Mouse (Mus musculus) liver, embryonic 14.5 days (tissue): ENCODE measurements around the gene Gnat3.

ENCODE experiments used
- CTCF ChIP-seq: IDR thresholded peaks from 2 replicates; pipeline ENCODE4 v1.5.1; 2016; ENCODE audit warnings: antibody characterized with exemption, low read depth, control low read depth
- EP300 ChIP-seq: IDR thresholded peaks from 2 replicates; pipeline ENCODE4 v1.6.1; 2016; ENCODE audit warnings: antibody characterized with exemption, low read depth

DNA sequence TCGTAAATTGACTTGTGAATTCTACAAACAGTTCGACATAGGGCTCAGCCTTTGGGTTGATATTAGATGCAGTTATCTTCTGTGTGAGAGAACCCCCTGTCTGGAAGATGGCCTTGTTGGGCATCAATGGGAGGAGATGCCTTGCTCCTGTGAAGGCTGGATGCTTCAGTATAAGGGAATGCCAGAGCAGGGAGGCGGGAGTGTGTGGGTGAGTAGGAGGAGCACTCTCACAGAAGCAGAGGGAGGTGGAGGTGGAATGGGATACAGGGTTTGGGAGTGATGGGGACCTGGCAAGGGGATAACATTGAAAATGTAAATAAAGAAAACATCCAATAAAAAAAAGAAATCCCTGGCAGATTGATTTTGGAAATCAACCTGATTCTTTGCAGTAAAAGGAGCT lies 38.7 kb upstream of the Gnat3 start:
- no peak for TF ChIP-seq CTCF
- no peak for TF ChIP-seq EP300
